Mouse (Mus musculus) heart, postnatal 0 days (tissue): Measurements from ENCODE around the gene Kif26b.

Experiments
- CTCF ChIP-seq: IDR thresholded peaks from 2 replicates; pipeline ENCODE4 v1.5.1; 2016; ENCODE audit warnings: antibody characterized with exemption, control low read depth, low read depth
- EP300 ChIP-seq: IDR thresholded peaks from 2 replicates; pipeline ENCODE4 v1.6.1; 2016; ENCODE audit warnings: antibody characterized with exemption, low read depth

GRCm38 (mm10) chr1:178626961-178627381 lies 98.0 kb downstream of the Kif26b start:
- no peak for TF ChIP-seq CTCF
- no peak for TF ChIP-seq EP300
